Mouse (Mus musculus) neural tube, embryonic 11.5 days (tissue): ENCODE results near the gene Crtc3. TPM values are rescaled to one million over a fixed set of nuclear protein-coding genes. Genes with fewer than 3 reads are reported as not detected.

ENCODE experiments used
- ATAC-seq: fragments of 200-750 bp; cut with Nextera tagmentation; 2 replicates; pipeline ENCODE4 v1.8.0; 2017; ENCODE audit warnings: moderate number of reproducible peaks, mild to moderate bottlenecking, moderate TSS enrichment, moderate library complexity; ENCODE audit not compliant: insufficient read depth, low FRiP score, low TSS enrichment
- DNase-seq: peaks from one replicate; pipeline ENCODE4 v3.0.0-alpha.2; 2015; ENCODE audit warnings: low spot score
- H3K27ac ChIP-seq: fragments of 300-500 bp; sonication (generic); 2 replicates; pipeline ENCODE4 v1.5.1; 2014; ENCODE audit warnings: low read depth, mild to moderate bottlenecking, low read length
- H3K27me3 ChIP-seq: fragments of 300-500 bp; sonication (generic); 2 replicates; pipeline ENCODE4 v1.6.1; 2014; ENCODE audit warnings: mild to moderate bottlenecking, low read length, mixed read lengths; ENCODE audit not compliant: control insufficient read depth, insufficient read depth
- H3K36me3 ChIP-seq: fragments of 300-500 bp; sonication (generic); 2 replicates; pipeline ENCODE4 v1.6.1; 2014; ENCODE audit warnings: mild to moderate bottlenecking, low read length, moderate library complexity, mixed read lengths; ENCODE audit not compliant: control insufficient read depth, insufficient read depth
- H3K4me1 ChIP-seq: fragments of 300-500 bp; sonication (generic); 2 replicates; pipeline ENCODE4 v1.6.1; 2014; ENCODE audit warnings: low read length, mixed read lengths; ENCODE audit not compliant: control insufficient read depth, insufficient read depth
- H3K4me2 ChIP-seq: fragments of 300-500 bp; sonication (generic); 2 replicates; pipeline ENCODE4 v1.6.1; 2014; ENCODE audit warnings: low read depth, mild to moderate bottlenecking, moderate library complexity
- H3K4me3 ChIP-seq: fragments of 300-500 bp; sonication (generic); 2 replicates; pipeline ENCODE4 v1.5.1; 2014; ENCODE audit warnings: low read depth, low read length
- H3K9ac ChIP-seq: fragments of 300-500 bp; sonication (generic); 2 replicates; pipeline ENCODE4 v1.6.1; 2014; ENCODE audit warnings: mild to moderate bottlenecking, low read length
- H3K9me3 ChIP-seq: fragments of 300-500 bp; sonication (generic); 2 replicates; pipeline ENCODE4 v1.6.1; 2016; ENCODE audit warnings: low read length; ENCODE audit not compliant: control insufficient read depth
- WGBS: fragments of 180-500 bp; shearing (Covaris S2); extraction: QIAGEN DNeasy Blood & Tissue Kit; methylation state at CpG from one replicate; pipeline ENCODE4 v1.1.7; 2014; 5-methylcytosine and 5-hydroxymethylcytosine counted together
- polyA plus RNA-seq: library from polyadenylated mRNA; unstranded; fragments of >200 nt; fragmentation: Nextera tagmentation; extraction: Ambion mirVana; gene quantifications from 2 replicates; pipeline ENCODE4 v1.2.1, GENCODE M21; 2014

Crtc3 gene
- polyA plus RNA-seq, 1 experiment from 2014 or later = 11.8 TPM

DNA sequence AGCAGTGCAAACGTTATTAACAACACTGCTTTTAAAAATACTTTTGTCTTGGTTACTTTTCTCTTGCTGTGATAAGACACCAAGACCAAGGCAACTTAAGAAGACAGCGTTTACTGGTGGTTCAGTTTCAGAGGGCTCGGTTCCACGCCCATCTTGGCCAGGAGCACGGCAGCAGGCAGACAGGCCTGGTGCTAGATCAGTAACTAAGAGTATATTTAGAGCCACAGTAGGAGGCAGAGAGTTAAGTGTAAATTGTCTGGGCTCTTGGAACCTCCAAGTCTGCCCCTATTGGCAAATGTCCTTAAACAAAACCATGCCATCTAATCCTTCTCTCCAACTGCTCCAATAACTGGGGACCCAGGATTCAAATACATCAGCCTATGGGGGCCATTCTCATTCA lies 46.1 kb downstream of the Crtc3 start:
- no peaks in the 10 kb centered on the region for H3K36me3 ChIP-seq
- H3K27ac ChIP-seq = no peak overlapping the region
- H3K4me3 ChIP-seq = no peak overlapping the region
- H3K27me3 ChIP-seq = no peaks in the 10 kb centered on the region
- DNase-seq (no peak), ATAC-seq (no peak)
- H3K4me2 ChIP-seq = no peak overlapping the region
- H3K9ac ChIP-seq = no peak overlapping the region
- WGBS = 70% methylated on average over 5 of the region's 5 CpGs
- peaks cover 8% of the 10 kb centered on the region; the same call in 1 of the 2 replicates for H3K4me1 ChIP-seq
- H3K9me3 ChIP-seq = no peaks in the 10 kb centered on the region

DNA sequence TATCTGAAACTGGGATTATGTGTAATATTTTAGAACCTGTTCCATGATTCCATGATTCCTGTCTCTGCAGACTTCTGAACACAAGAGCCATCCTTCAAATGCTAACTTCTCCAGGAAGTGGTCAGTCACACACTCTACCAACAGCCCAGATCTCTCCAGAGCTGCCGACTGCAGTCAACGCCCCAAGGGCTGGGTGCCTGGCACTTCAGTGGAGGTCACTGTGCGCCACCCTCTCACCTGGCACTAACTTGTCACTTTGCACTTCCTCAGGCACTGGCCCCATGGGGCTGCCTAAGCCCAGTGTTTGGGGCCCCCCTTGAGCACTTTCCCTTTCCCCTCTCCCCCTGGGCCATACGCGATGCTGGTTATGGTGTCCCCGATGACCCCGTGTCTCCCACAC lies 46.8 kb downstream of the Crtc3 start:
- H3K4me1 ChIP-seq = peaks cover 8% of the 10 kb centered on the region; the same call in 1 of the 2 replicates
- no peak overlapping the region for H3K4me2 ChIP-seq
- H3K36me3 ChIP-seq = no peaks in the 10 kb centered on the region
- H3K4me3 ChIP-seq = no peak overlapping the region
- WGBS = 82% methylated on average over 7 of the region's 7 CpGs
- DNase-seq (no peak), ATAC-seq (no peak)
- no peak overlapping the region for H3K9ac ChIP-seq
- H3K27ac ChIP-seq = no peak overlapping the region
- H3K27me3 ChIP-seq = no peaks in the 10 kb centered on the region
- no peaks in the 10 kb centered on the region for H3K9me3 ChIP-seq

DNA sequence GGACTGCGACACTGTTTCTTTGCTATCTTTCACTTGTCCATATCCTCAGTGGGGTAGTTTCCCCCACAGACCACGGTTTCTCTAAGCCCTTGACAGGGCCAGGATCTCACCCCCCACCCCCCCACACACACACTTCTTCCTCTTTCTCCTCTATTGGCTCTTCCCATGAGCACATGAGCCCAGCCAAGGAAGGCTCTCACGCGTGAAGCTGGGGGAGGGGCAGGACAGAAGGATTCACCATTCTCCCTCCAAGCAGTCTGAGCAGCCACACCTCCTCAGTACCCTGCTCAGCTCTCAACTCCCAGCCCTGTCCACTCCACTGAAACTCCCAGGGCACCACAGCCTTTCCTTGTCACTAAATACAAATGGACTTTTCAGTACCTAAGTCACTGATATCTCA lies 47.2 kb downstream of the Crtc3 start:
- DNase-seq = peak; percentile 53
- no peak overlapping the region for H3K4me3 ChIP-seq

DNA sequence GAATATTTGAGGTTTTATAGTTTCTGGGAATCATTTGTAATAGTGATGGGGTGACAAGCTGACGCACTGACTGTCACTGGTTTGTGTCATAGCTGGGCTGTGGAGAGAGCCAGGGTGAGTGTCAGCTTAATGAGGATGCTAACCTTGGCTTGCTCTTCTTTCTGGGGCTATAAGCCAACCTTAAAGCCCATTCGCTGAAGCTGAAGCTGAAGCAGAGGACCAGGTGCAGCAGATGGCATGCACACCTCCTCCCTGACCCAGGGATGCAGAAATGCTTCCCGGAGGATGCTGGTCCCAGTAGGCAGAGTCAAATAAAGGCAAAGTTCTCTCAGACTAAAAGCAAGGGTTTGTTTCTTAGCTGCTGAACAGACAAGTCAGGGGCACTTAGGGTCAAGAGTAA lies 48.7 kb downstream of the Crtc3 start:
- Histone ChIP-seq H3K4me2 (no peak overlapping the region), H3K27ac (no peak overlapping the region), H3K4me3 (no peak overlapping the region), H3K27me3 (no peaks in the 10 kb centered on the region), H3K9me3 (no peaks in the 10 kb centered on the region), H3K9ac (no peak overlapping the region), H3K4me1 (peaks cover 8% of the 10 kb centered on the region; the same call in 1 of the 2 replicates), H3K36me3 (no peaks in the 10 kb centered on the region)
- no peak for DNase-seq
- 86% methylated on average over 3 of the region's 3 CpGs for WGBS
- no peak for ATAC-seq

More for the DNA sequence above, 47.2 kb downstream of the Crtc3 start:
- peaks cover 8% of the 10 kb centered on the region; the same call in 1 of the 2 replicates for H3K4me1 ChIP-seq
- no peak for ATAC-seq
- H3K27me3 ChIP-seq = no peaks in the 10 kb centered on the region
- no peaks in the 10 kb centered on the region for H3K9me3 ChIP-seq
- H3K36me3 ChIP-seq = no peaks in the 10 kb centered on the region
- no peak overlapping the region for H3K9ac ChIP-seq
- no peak overlapping the region for H3K27ac ChIP-seq
- no peak overlapping the region for H3K4me2 ChIP-seq
- WGBS = 26% methylated on average over 4 of the region's 4 CpGs

DNA sequence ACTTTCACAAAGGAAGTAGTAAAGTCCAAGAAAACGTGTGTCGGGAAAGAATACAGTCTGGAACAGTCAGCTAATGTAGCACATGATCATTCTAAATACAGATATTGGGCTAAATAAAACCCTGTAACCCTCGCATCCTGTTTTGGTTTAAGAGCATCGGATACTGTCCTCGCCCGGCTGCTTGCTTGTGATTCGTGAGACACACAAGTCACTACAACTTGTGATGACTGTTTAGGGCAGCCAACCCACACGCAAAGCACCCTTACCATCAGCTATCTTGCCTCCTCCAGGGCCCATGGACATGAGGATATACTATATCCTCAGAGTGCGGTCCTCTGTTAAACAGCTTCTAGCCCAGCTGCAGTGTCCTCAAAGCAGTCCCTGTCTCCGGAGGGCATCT lies 50.2 kb downstream of the Crtc3 start:
- 73% methylated on average over 10 of the region's 10 CpGs for WGBS
- peaks cover 8% of the 10 kb centered on the region; the same call in 1 of the 2 replicates for H3K4me1 ChIP-seq
- no peak overlapping the region for H3K27ac ChIP-seq
- no peaks in the 10 kb centered on the region for H3K9me3 ChIP-seq
- H3K4me2 ChIP-seq = no peak overlapping the region
- ATAC-seq (no peak), DNase-seq (no peak)
- H3K9ac ChIP-seq = no peak overlapping the region
- H3K36me3 ChIP-seq = no peaks in the 10 kb centered on the region
- H3K27me3 ChIP-seq = no peaks in the 10 kb centered on the region
- no peak overlapping the region for H3K4me3 ChIP-seq

DNA sequence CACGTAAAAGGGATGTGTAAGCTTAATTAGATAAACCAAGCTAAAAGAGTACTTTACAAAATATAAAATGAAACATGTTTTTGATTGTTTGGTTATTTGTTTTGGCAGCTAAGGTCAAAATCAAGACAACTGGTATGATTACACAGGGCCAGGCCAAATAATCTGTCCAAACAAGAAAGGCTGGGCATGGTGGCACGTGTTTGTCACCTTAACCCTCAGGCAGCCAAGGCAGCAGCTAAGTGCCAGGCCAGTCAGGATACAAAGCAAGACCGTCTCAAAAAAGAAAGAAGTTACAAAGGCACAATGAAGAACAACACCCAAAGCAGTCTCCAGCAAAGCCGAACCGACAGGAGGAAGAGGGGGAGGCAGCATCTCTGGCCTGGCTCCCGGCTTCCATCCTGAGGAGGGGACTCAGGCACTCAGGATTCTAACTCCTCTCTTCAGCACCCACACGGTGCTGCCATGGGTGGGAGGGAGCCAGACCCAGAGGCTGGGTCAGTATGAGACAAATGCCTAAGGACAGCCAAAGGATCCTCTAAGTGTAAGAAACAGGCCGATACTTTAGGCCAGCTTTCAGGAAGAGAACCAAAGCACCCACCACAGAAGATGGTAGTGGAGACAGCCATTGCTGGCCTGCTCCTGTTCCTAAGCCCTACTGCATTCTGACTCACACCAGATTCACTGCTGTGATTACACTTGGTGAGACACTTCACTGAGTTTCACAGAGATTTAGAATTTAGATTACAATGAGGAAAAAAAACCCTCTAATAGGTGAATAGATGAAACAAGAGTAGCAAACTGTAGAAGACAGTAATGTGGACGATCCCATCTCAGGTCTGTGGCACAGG lies 51.5 kb downstream of the Crtc3 start:
- 81% methylated on average over 9 of the region's 9 CpGs for WGBS
- no peak for ATAC-seq
- no peak for DNase-seq
- Histone ChIP-seq H3K4me3 (no peak overlapping the region), H3K36me3 (no peaks in the 10 kb centered on the region), H3K27me3 (no peaks in the 10 kb centered on the region), H3K4me2 (no peak overlapping the region), H3K9ac (no peak overlapping the region), H3K9me3 (no peaks in the 10 kb centered on the region), H3K27ac (no peak overlapping the region), H3K4me1 (peaks cover 8% of the 10 kb centered on the region; the same call in 1 of the 2 replicates)

DNA sequence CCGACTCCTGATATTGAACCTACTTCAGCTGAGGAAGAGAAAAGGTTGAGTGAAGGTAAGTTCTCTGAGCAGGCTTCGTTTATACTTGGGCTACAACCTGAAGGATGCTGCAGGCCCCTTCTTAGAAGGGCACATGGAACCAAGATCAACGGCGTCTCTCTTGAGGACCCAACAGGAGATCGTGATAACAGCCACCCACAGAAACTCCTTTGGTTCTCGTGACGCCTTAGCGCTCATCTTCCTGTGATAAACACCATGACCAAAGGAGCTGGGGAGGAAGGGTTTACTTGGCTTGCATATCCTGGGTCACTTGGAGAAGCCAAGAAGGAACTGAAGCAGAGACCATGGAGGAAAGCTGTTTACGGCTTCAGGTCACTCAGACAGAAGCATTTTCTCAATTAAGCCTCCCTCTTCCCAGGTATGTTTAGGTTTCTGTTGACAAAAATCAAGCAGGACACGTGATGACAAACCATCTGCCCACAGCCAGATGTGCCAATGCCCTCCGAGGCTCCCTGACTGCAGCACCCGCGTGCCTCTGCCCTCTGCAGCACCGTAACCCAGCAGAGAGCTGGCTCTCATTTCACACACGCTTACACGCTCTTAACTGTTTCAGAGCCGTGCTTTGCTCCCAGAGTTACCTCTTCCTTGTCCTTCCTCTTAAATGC lies 52.3 kb downstream of the Crtc3 start:
- peaks cover 5% of the 10 kb centered on the region for H3K4me1 ChIP-seq
- H3K4me3 ChIP-seq = no peak overlapping the region
- H3K4me2 ChIP-seq = no peak overlapping the region
- ATAC-seq (no peak), DNase-seq (no peak)
- H3K27ac ChIP-seq = no peak overlapping the region
- no peak overlapping the region for H3K9ac ChIP-seq
- no peaks in the 10 kb centered on the region for H3K9me3 ChIP-seq
- H3K36me3 ChIP-seq = no peaks in the 10 kb centered on the region
- H3K27me3 ChIP-seq = no peaks in the 10 kb centered on the region
- WGBS = 84% methylated on average over 17 of the region's 17 CpGs

DNA sequence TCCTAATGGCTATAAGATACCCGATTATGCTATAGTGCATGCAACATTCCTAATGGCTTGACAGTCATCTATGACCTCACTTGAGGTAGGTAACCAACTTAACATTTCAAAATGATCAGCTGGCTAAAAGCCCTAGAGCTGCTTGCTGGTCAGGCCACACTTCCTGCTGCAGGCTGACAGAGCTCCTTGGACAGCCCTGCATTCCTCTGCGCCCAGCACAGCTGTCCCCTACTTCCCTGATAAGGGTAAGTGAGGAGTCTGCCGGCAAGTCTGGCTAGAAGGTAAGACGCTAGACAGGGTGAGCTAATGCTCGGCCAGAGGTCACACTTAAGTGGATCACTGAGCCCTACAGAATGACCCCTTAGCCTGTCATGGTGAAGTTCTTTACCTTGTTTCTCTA lies 52.8 kb downstream of the Crtc3 start:
- Histone ChIP-seq H3K4me1 (peaks cover 4% of the 10 kb centered on the region), H3K9ac (no peak overlapping the region), H3K4me3 (no peak overlapping the region), H3K27ac (no peak overlapping the region), H3K9me3 (no peaks in the 10 kb centered on the region), H3K36me3 (no peaks in the 10 kb centered on the region), H3K27me3 (no peaks in the 10 kb centered on the region), H3K4me2 (no peak overlapping the region)
- ATAC-seq (no peak), DNase-seq (no peak)
- WGBS = 68% methylated on average over 5 of the region's 5 CpGs

DNA sequence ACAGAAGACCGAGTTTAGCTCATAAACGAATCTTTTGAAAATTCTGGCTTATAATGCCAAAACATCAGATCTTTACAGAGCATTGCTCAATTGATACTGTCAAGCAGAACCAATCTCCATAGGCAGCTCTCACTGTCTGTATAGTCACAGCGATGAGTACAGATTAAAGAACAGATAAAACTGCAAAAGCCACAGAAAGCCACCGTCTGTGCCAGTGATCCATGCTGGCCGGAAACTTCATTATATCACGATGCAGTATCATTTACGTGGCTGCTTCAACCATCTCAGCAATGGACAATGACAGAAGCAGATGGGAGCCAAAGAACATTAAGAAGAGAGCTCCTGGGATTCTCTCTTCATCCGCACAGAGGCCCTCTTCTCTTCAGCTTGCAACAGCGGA lies 53.9 kb downstream of the Crtc3 start:
- no peak overlapping the region for H3K4me3 ChIP-seq
- no peaks in the 10 kb centered on the region for H3K36me3 ChIP-seq
- H3K27me3 ChIP-seq = no peaks in the 10 kb centered on the region
- H3K27ac ChIP-seq = no peak overlapping the region
- H3K4me1 ChIP-seq = peaks cover 4% of the 10 kb centered on the region
- no peaks in the 10 kb centered on the region for H3K9me3 ChIP-seq
- ATAC-seq = no peak
- H3K9ac ChIP-seq = no peak overlapping the region
- H3K4me2 ChIP-seq = no peak overlapping the region
- no peak for DNase-seq
- WGBS = 84% methylated on average over 9 of the region's 9 CpGs
